ENCODE assay signal across 8 mouse cellular contexts in genomic region chr9:64022562-64023366, GRCm38 (mm10). TPM values are rescaled to one million over a fixed set of nuclear protein-coding genes. Genes with fewer than 3 reads are reported as not detected.
DNase-seq lines count a peak whose midpoint lies in the region; ATAC-seq and TF ChIP-seq lines count a peak whose summit lies in the region.

No protein-coding gene starts in this region.

- H3K4me3 ChIP-seq in lung, embryonic 15.5 days = peak overlapping the region; percentile 88
- H3K4me3 ChIP-seq in olfactory bulb, adult 2 months (ENCODE audit: insufficient read depth, low read depth, low read length) = peak overlapping the region; percentile 31
- peak overlapping the region; percentile 53 for H3K4me3 ChIP-seq in thymus, adult 2 months (ENCODE audit: control insufficient read depth, insufficient read depth, low read length)

- H3K9me3 ChIP-seq in lung, embryonic 15.5 days = no peaks in the 10 kb centered on the region

- H3K9ac ChIP-seq in lung, embryonic 15.5 days = peak overlapping the region; percentile 58

- under 1% methylated on average over 54 of the region's 54 CpGs for WGBS in lung, embryonic 15.5 days
- WGBS in olfactory bulb, adult 2 months = 2% methylated on average over 52 of the region's 54 CpGs
- WGBS in thymus, adult 2 months = 1% methylated on average over 54 of the region's 54 CpGs

- H3K4me1 ChIP-seq in lung, embryonic 15.5 days = peaks cover 25% of the 10 kb centered on the region
- H3K4me1 ChIP-seq in olfactory bulb, adult 2 months (ENCODE audit: control insufficient read depth, insufficient read depth, low read length) = peaks cover 29% of the 10 kb centered on the region
- H3K4me1 ChIP-seq in thymus, adult 2 months (replicated peaks; ENCODE audit: control insufficient read depth, insufficient read depth, low read length) = peaks cover 33% of the 10 kb centered on the region

- no peak for TF ChIP-seq POLR2A in olfactory bulb, adult 2 months (IDR thresholded peaks at IDR 0.05; ENCODE audit: insufficient read depth, low read depth, low read length)
- TF ChIP-seq POLR2A in thymus, adult 2 months (IDR thresholded peaks at IDR 0.05; ENCODE audit: control insufficient read depth, extremely low read depth, insufficient read depth, low read length, poor library complexity) = no peak

- peak overlapping the region; percentile 94 for H3K4me2 ChIP-seq in lung, embryonic 15.5 days

- no peaks in the 10 kb centered on the region for H3K27me3 ChIP-seq in lung, embryonic 15.5 days
- peaks cover 23% of the 10 kb centered on the region for H3K27me3 ChIP-seq in thymus, adult 2 months (ENCODE audit: control insufficient read depth, insufficient read depth, low read length)

- peak; percentile 65 to 73 for ATAC-seq in hematopoietic stem cell, adult 5-6 weeks (replicated peaks in 1 of 2; ENCODE audit: insufficient read depth in 1 of 2, low FRiP score in 2 of 2, low TSS enrichment in 1 of 2, low read depth in 1 of 2, poor library complexity in 2 of 2, severe bottlenecking in 2 of 2)
- ATAC-seq in lung, embryonic 15.5 days (ENCODE audit: borderline replicate concordance, extremely low read depth, low FRiP score, low TSS enrichment) = peak; percentile 81

- TF ChIP-seq CTCF in olfactory bulb, adult 2 months (IDR thresholded peaks at IDR 0.05; ENCODE audit: insufficient read depth, low read depth, low read length) = no peak
- 0 out of 2 replicates have a peak, but pooled peaks have one; percentile 19 for TF ChIP-seq CTCF in thymus, adult 2 months (IDR thresholded peaks at IDR 0.05; ENCODE audit: borderline replicate concordance, control insufficient read depth, extremely low read depth, insufficient read depth, low read length, poor library complexity)

- no peaks in the 10 kb centered on the region for H3K36me3 ChIP-seq in lung, embryonic 15.5 days
- no peaks in the 10 kb centered on the region for H3K36me3 ChIP-seq in thymus, adult 2 months (ENCODE audit: control insufficient read depth, insufficient read depth, low read length)

- peak; percentile 85 for DNase-seq in MEL-GATA-1-ER (ENCODE audit: extremely low read depth, low read depth)
- DNase-seq in cerebellum, adult 8-10 months = peak; percentile 24
- DNase-seq in forelimb bud, embryonic 11.5 days (ENCODE audit: low read depth, low spot score) = peak; percentile 97
- DNase-seq in layer of hippocampus, adult 8-10 months (ENCODE audit: low spot score in 2 of 2) = peak; percentile 54 to 72
- peak; percentile 94 for DNase-seq in thymus, adult 2 months

- H3K27ac ChIP-seq in lung, embryonic 15.5 days = peak overlapping the region; percentile 99
- H3K27ac ChIP-seq in olfactory bulb, adult 2 months (ENCODE audit: insufficient read depth, low read depth, low read length) = no peak overlapping the region
- no peak overlapping the region for H3K27ac ChIP-seq in thymus, adult 2 months (ENCODE audit: control insufficient read depth, insufficient read depth, low read length)

RNA-seq across cellular contexts. Expression of gene Smad6, which starts 0.9 kb away (rescaled TPM):
- total RNA-seq in hematopoietic stem cell, adult 5-6 weeks (2017) = 2.6 and 3.9 TPM in 2 replicates
- 1 to 10 TPM; 1.7 to 2.5 (median 2.0) TPM for total RNA-seq in layer of hippocampus, adult 8-10 months (2022)
- 13.2 and 14.1 TPM in 2 replicates for polyA plus RNA-seq in lung, embryonic 15.5 days (2015; fragmentation: Nextera tagmentation; extraction: Ambion mirVana)
- polyA plus RNA-seq in olfactory bulb, adult 2 months (2012; ENCODE audit: insufficient read depth, insufficient read length, low replicate concordance, missing spikeins) = not detected in 2 replicates
- polyA plus RNA-seq in thymus, adult 2 months (2012; rRNA removed) = 6.5 and 8.0 TPM in 2 replicates

Comparison
In these comparisons a context has a peak if more than half of its experiments do, and no peak if none do; other contexts are left out.
1. DNase-seq: peak in every context shown above with its lines; median percentile 97 in forelimb bud, embryonic 11.5 days; 94 in thymus, adult 2 months; 85 in MEL-GATA-1-ER; 63 in layer of hippocampus, adult 8-10 months; 24 in cerebellum, adult 8-10 months.
2. H3K4me3 ChIP-seq: peak in every context shown above with its lines; median percentile 88 in lung, embryonic 15.5 days; 53 in thymus, adult 2 months; 31 in olfactory bulb, adult 2 months.